Mouse (Mus musculus) testis, adult 2 months (tissue): ENCODE measurements around the gene Hand2. TPM values are rescaled to one million over a fixed set of nuclear protein-coding genes. Genes with fewer than 3 reads are reported as not detected.

Experiments used
- H3K27ac ChIP-seq: fragments of 200-500 bp; 2 replicates; pipeline ENCODE4 v1.5.1; 2012; ENCODE audit warnings: low read depth, low read length; ENCODE audit not compliant: control insufficient read depth, insufficient read depth
- H3K27me3 ChIP-seq: fragments of 200-500 bp; 2 replicates; pipeline ENCODE4 v1.6.1; 2012; ENCODE audit warnings: mild to moderate bottlenecking, low read length, moderate library complexity; ENCODE audit not compliant: control insufficient read depth, insufficient read depth
- H3K36me3 ChIP-seq: fragments of 200-500 bp; 2 replicates; pipeline ENCODE4 v1.6.1; 2012; ENCODE audit warnings: mild to moderate bottlenecking, low read length; ENCODE audit not compliant: control insufficient read depth, insufficient read depth
- H3K4me1 ChIP-seq: fragments of 200-500 bp; 2 replicates; pipeline ENCODE4 v1.6.1; 2012; ENCODE audit warnings: low read length; ENCODE audit not compliant: control insufficient read depth, insufficient read depth
- H3K4me3 ChIP-seq: fragments of 200-500 bp; 2 replicates; pipeline ENCODE4 v1.5.1; 2012; ENCODE audit warnings: low read depth, mild to moderate bottlenecking, low read length, moderate library complexity, mixed read lengths; ENCODE audit not compliant: control insufficient read depth
- CTCF ChIP-seq: fragments of 200-500 bp; IDR thresholded peaks from 2 replicates; pipeline ENCODE4 v1.5.1; 2012; ENCODE audit warnings: low read depth, mild to moderate bottlenecking, inconsistent platforms, low read length, moderate library complexity; ENCODE audit not compliant: control insufficient read depth, insufficient read depth, insufficient replicate concordance
- POLR2A ChIP-seq: fragments of 200-500 bp; IDR thresholded peaks from 2 replicates; pipeline ENCODE4 v1.6.1; 2012; ENCODE audit warnings: low read depth, mild to moderate bottlenecking, inconsistent platforms, low read length, moderate library complexity; ENCODE audit not compliant: control insufficient read depth
- polyA plus RNA-seq: library from polyadenylated mRNA; depleted of rRNA; stranded (reverse); fragments of >200 nt; gene quantifications from 2 replicates; pipeline ENCODE4 v1.2.3, GENCODE M21; 2012; rRNA removed

Gene Hand2
- polyA plus RNA-seq: 0.05 TPM in 2 replicates

DNA sequence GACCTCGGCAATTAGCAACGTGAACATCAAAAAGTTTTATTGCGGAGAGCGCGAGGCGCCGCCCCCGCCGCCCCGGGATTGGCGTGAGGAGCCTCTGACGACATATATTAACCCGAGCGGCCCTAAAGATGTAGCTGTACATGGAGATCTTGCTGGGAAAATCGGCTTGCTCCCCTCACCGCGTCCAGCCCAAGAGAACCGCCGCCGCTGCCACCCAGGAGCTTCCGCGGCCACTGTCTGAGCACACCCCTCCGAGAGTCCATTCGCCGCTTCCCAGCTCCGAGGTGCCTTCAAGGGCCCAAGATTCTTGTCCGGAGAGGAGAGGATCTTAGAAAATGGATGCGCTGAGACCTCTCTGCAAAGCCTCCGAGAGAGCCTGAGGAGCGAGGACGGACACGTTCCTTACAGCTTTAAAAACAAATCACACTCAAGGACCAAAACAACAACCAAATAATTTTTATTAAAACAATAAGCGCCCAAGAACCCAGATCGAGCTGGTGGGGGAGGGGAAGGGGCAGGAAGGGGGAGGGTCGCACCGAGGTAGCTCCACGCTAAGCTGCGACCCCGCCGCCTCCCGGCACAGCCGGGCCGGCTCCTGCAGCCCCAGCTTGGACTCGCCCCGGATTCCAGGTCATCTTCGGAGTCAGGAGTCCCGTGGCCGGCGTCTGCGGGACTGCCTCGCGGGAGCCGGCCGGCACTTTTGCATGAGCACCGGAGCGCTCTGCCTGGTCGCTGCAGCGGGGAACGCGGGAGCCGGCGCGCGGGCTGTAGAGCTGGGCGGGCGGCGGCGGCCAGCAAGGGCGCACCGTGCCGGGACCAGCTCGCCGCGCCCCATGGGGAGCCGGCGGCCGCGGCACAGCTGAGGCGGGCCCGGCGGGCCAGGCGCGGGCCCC lies at the start of gene Hand2:
Gene Hand2, plus strand, starts transcription at position 133 of the 893 bp plus-strand sequence.
- TF ChIP-seq POLR2A (no peak), CTCF (no peak)
- H3K27me3 ChIP-seq: peaks cover 16% of the 10 kb centered on the region
- peaks cover 10% of the 10 kb centered on the region for H3K4me1 ChIP-seq
- H3K27ac ChIP-seq: no peak within 1 kb of the TSS
- no peaks in the 10 kb centered on the region for H3K36me3 ChIP-seq
- peak within 1 kb of the TSS; percentile 50 for H3K4me3 ChIP-seq

DNA sequence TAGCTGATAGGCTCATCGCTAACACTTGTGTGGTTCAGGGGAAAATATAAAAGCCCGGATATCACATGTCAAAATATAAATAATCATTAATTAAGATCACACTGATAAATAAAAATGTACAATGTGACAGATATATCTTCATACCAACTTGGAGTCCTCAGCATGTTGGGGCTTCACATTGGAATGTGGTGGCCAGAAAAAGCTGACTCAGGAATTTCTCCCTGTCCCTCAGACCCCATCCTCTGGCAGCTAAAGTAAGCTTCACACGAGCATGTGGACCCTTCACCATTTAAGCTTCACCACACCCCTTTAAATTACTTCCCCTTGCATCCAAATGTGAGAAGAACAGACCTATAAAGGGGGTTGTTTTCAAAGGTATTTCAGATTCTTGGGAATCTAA lies 47.7 kb upstream of the Hand2 start:
- H3K27me3 ChIP-seq: no peaks in the 10 kb centered on the region
- no peak overlapping the region for H3K27ac ChIP-seq
- no peaks in the 10 kb centered on the region for H3K36me3 ChIP-seq
- TF ChIP-seq POLR2A (no peak), CTCF (no peak)
- H3K4me1 ChIP-seq: no peaks in the 10 kb centered on the region
- H3K4me3 ChIP-seq: no peak overlapping the region

DNA sequence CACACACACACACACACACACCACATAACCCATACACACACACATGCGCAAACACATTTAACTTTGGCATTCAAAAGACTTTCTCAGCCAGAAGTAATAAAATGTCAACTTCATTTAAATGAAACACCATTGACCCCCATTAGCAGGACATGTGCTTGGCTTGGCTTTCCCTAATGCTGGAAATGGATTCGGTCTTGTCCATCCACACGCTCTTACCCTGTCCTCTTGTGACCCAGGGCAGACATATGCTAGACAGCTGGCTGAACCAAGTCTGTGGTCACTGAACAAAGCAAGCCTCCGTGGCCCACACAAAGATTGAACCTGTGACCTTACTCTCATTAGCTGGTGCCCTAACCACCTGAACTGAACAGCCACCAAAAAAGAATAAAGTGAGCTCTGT lies 27.3 kb upstream of the Hand2 start:
- Histone ChIP-seq H3K4me1 (no peaks in the 10 kb centered on the region), H3K4me3 (no peak overlapping the region), H3K27me3 (no peaks in the 10 kb centered on the region), H3K27ac (no peak overlapping the region), H3K36me3 (no peaks in the 10 kb centered on the region)
- TF ChIP-seq CTCF: no peak
- no peak for TF ChIP-seq POLR2A

DNA sequence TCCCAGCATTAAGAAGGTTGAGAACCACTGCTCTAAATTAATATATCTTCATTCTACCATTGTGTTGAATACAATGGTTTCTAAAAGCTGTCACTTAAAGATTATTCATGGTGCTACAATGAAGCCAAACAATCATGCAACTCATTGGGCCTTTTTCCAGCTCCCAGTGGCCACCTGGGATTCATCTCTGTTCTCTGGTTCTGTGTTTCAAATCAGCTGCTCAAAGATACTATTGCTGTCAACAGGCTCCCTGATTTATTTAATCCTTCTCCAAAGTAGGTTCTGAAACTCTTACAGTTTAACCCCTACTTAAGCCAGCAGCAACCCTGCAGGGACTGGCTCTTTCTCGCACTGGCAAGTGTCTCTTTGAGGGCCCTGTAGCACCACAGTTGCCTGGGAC lies 17.3 kb upstream of the Hand2 start:
- Histone ChIP-seq H3K4me1 (no peaks in the 10 kb centered on the region), H3K27me3 (no peaks in the 10 kb centered on the region), H3K4me3 (no peak overlapping the region), H3K27ac (no peak overlapping the region), H3K36me3 (no peaks in the 10 kb centered on the region)
- TF ChIP-seq POLR2A (no peak), CTCF (no peak)

DNA sequence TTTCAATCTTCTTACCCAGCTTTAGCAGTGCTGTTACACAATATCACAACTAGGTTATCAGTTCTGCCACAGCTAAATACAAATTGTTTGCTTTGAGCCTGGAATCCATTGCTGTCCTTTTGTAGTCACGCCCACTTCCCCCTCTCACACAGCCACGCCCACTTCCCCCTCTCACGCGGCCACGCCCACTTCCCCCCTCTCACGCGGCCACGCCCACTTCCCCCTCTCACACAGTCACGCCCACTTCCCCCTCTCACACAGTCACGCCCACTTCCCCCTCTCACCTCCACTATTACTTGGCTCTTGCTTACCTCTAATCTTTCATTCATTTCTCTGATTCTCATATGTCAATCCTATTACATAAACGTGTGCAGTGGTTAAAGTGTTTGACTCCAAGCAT lies 15.8 kb upstream of the Hand2 start:
- no peak for TF ChIP-seq CTCF
- no peak for TF ChIP-seq POLR2A
- Histone ChIP-seq H3K36me3 (no peaks in the 10 kb centered on the region), H3K27me3 (no peaks in the 10 kb centered on the region), H3K4me3 (no peak overlapping the region), H3K27ac (no peak overlapping the region), H3K4me1 (no peaks in the 10 kb centered on the region)

DNA sequence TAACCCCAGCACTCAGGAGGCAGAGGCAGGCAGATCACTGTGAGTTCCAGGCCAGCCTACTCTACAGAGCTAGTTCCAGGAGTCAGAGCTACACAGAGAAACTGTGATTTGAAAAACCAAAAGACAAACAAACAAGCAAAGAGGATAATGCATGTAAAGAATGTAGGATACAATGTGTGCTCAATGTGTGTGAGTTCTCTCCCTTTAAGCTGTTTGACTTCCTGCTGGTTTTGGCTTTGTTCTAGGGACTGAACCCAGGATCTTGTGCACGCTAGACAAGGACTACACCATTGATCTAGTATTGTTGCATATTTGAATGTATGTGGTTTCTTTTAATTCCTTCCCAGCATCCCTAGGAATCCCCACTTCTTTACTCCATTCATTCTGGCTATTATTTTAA lies 14.3 kb upstream of the Hand2 start:
- Histone ChIP-seq H3K4me3 (no peak overlapping the region), H3K27ac (no peak overlapping the region), H3K4me1 (no peaks in the 10 kb centered on the region), H3K36me3 (no peaks in the 10 kb centered on the region), H3K27me3 (no peaks in the 10 kb centered on the region)
- no peak for TF ChIP-seq CTCF
- no peak for TF ChIP-seq POLR2A

DNA sequence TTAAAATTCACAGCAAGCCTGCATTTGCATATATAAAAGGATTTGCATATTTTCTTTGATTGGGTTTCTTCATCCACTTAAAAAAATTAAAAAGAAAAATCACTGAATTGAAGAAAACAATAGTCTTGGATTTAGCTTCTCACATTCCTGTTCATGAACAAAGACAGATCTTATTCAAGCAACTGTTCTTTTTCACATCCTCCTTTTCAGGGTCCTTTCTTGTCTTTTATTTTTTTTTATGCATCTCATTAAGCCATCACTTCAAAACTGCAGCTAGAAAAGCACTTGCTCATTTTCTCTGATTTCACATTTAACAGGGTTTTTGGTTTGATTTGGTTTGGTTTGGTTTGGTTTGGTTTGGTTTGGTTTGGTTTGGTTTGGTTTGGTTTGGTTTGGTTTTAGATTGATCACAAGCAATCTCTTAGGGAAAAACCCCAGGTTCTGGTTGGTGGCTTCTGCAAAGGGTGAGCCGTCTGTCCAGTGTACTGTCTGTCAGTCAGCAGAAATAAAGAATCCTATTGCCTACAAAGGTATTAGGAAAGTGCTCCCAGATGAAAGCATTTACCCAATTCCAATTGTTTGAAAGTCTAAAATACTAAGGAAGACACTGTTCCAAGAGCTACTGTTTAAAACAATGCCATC lies 10.8 kb upstream of the Hand2 start:
- TF ChIP-seq POLR2A (no peak), CTCF (no peak)
- H3K36me3 ChIP-seq: no peaks in the 10 kb centered on the region
- peaks cover 6% of the 10 kb centered on the region for H3K4me1 ChIP-seq
- no peak overlapping the region for H3K27ac ChIP-seq
- H3K27me3 ChIP-seq: 0 out of 2 replicates have a peak, but pooled peaks cover 3% of the 10 kb centered on the region
- no peak overlapping the region for H3K4me3 ChIP-seq
